Mouse (Mus musculus): ENCODE measurements at regions not wholly inside any gene's neighbourhood (a gene's known extent, or its start where the extent isn't known, plus 50 kb on each side); places are given as distances from the start of the nearest gene placed in this dataset.

DNA sequence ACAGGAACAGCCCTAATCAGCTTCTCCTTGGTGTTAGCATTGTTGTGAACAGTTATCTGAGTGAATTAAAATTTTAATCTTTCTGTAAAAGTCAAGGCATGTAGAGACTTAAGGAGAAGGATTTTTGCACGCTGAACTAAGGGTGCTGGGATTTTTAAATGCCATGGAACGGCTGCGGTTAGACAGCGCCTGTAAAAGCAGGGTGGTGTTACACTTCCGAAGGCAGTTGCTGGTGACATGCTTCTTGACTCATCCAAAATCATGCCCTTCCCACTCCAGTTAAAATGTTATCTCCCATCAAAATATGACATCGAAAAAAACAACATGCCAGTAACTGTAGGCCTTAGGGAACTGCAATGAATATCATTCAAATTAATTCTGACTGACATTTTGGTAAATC, 193.8 kb upstream of the Prkd1 start:
- TF ChIP-seq CTCF (IDR thresholded peaks at IDR 0.05; ENCODE audit: extremely low read depth, insufficient read depth, insufficient read length, insufficient replicate concordance): no peak
- no peak for TF ChIP-seq POLR2A (IDR thresholded peaks at IDR 0.05; ENCODE audit: low read depth, low read length)

Measured in spleen, adult 2 months (tissue).